Mouse (Mus musculus) kidney, postnatal 25 days (tissue): ENCODE results near the gene B3galt4.
"Not testable (repeated sequence)": the region's sequence is repeated elsewhere in the genome, so short reads cannot be mapped to it uniquely, and the experiment has no call there.

Experiments
- DNase-seq, 2 experiments: peaks; one replicate each; pipeline ENCODE4 v3.0.0; 2021; ENCODE audit warnings: mixed read lengths in 2 of 2

Gene B3galt4

DNA sequence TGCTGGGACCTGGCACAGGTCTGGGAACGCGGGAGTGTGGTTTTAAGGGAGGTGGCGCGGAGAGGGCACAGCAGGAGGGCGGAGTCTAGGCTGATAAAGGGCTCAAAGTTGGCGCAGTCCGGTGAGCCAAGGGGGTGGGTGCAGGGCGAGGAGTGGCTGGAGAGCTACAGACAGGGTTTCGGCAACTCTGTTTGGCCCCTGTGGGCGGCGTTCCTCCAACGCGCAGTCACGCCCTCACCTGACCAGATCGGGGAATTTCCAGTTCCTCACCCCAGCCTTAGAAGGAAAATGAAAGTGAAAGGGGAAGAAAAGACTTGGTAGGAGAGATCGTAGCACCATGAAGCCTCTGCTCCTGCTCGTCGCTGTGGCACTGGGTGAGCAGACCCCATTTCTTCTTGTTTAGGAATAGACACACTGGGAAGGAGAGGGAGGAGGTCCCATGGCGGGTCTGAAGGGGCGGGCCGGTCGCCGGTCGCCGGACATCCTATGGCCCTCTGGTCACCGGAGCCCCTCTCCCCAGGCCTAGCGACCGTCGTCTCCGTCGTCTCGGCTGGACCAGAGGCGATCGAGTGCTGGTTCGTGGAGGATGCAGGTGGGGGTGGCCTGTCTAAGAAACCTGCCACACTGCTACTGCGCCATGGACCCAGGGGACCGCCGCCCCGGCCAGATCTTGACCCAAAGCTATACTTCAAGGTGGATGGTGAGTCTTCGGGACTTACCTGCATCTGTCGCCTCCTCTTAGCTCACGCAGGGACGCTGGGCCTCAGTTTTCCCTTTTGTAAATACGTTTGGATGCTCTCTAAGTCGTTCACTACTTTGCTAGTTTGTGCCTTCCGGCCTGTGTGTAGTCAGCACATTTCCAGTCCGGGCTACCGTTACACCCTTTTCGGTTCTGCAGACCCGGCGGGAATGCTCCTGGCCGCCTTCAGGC is 31.7 kb downstream of the B3galt4 start:
- peak; percentile 87 to 95 for DNase-seq

DNA sequence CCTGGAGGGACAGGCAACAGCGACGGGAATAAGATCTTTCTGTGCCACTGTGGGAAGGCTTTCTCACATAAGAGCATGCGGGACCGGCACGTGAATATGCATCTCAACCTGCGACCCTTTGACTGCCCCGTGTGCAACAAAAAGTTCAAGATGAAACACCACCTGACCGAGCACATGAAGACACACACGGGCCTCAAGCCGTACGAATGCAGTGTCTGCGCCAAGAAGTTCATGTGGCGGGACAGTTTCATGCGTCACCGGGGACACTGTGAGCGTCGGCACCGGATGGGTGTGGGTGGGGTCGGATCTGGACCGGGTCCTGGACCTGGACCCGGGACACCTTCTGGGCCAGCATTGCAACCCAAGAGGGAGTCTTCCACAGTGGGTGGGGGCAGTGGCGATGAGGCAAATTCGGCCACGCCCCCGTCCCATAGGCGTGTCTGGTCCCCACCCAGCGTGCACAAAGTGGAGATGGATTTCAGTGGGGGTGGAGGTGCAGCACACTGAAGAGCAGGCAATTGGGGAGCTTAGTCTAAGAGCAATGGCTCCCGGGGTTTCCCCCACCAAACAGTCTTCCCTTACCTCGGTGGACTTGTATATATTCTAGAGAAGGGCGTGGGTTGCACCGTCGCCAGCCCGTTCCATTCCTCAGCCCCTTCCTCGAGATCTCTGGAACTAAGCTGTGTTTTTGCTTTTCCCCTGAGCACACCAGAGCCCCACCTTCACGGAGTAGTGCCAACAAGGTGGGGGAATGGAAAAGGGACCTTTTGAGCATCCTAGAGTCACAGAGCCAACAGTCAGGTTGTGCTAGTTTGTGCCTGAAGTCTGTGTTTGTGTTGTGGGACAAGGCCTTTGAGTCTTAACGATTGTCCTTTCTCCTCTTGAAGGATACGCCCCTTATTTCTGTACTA is 32.7 kb downstream of the B3galt4 start:
- peak in 1 of 2 experiments; percentile 54 for DNase-seq

DNA sequence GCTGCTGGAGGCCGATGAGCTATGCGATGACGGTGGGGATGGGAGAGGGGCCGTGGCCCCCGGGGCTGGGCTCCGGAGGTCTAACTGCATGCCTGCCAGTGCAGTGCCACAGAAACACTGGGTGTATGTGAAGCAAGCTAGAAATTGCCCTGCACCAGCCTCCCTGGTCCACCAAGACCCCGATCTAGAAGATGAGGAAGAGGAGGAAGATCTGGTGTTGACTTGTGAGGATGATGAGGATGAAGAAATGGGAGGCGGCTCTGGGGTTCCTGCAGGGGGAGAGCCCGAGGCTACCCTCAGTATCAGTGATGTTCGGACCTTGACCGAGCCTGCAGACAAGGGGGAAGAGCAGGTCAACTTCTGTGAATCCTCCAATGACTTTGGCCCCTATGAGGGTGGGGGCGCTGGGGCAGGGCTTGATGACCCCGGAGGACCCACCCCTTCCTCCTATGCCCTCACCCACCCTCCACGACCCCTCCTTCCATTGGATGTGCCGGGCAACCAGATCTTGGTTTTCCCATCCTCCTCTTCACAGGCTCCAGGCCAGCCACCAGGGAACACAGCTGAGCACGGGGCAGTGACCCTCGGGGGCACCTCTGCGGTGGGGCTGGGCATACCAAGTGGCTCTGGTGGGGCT is 33.5 kb downstream of the B3galt4 start:
- peak in 1 of 2 experiments; percentile 38 for DNase-seq

DNA sequence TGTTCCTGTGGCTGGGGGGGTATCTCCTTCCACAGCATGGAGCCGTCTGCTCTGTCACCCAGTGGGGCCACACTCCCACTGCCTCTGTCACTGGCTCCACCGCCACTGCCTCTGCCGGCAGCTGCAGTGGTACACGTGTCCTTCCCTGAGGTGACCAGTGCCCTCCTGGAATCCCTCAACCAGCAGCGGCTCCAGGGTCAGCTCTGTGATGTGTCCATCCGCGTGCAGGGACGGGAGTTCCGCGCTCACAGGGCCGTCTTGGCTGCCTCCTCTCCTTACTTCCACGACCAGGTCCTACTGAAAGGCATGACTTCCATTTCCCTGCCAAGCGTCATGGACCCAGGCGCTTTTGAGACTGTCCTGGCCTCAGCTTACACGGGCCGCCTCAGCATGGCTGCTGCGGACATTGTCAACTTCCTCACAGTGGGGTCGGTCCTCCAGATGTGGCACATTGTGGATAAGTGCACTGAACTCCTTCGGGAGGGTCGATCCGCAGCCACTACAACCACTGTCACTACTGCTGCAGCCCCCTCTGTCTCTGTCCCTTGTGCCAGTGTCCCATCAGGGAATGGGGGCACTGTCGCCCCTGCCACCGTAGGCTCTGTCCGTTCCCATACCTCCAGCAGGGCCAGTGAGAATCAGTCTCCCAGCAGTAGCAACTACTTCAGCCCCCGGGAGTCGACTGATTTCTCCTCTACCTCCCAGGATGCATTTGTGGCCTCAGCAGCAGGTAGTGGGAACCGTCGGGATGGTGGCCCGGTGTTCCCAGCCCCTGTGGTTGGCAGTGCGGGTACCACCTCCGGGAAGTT is 34.2 kb downstream of the B3galt4 start:
- DNase-seq, result peak in 1 of 2 experiments; percentile 62

DNA sequence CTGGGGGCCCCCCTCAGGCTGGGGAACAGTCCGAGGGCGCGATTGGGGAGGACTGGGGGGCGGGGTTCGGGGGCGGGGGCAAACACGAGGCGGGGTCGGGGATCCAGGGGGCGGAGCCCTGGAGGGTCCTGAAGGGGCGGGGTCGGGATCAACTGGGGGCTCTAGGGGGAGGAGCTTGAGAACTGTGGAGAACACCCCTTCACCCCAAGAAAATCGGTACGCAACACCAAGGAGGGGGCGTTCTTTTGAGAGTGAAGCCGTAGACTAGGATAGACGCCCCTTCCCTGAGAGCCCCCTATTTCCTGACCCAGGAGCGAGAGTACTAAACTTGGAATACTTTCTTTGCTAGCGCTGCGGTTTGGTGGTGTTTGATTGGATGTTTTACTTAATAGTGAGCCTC is 35.0 kb downstream of the B3galt4 start:
- DNase-seq, result no peak

DNA sequence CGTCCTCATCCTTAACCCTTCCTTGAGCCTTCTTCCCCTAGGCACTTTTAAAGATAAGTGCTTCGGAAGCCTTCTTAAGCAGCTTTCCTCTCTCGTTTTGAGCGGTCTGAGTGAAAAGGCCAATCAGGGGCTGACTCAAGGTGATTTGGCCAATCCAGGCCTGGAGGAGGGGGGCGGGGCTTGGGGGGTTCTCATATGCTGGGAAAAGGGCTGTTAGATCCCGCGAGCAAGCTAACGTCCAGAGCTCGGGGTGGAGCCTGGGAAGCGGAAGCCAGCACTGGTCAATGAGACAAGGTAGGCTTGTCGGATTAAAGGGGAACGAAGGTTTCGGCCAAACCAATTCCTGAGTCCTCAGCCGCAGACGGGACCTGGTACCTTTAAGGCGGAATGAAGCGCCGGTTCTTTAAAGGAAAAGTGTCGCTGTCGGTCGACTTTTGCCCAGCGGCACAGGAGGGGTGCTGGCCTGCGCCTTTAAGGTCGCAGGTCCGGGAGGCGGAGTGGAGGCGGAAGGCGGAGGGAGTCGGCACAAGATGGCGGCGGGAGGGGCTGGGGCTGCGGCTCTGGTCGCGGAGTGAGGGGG is 35.5 kb downstream of the B3galt4 start, which contains the start of the genes Tapbp and Zbtb22:
Tapbp (plus strand) TSS at position 229 of the 580 bp plus-strand sequence.
Zbtb22 (plus strand) TSS at position 234 of the 580 bp plus-strand sequence.
- peak; percentile 98 to 99 for DNase-seq

DNA sequence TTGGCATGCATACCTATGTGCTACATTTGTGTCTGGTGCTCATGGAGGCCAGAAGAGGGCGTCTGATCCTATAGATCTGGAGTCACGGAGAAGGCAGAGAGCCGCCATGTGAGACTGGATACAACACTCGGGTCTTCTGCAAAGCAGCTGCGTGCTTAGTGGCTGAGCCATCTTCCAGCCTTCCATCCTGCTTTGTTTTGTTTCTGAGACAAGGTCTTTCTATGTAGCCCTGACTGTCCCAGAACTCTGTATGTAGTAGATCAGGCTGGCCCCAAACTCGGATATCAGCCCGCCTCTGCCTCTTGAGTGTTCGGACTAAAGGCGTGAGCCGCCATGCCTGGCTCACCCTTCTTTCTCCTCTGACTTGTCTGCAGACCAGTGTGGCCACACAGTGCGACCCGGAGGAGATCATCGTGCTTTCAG is 36.3 kb downstream of the B3galt4 start:
- DNase-seq, result no peak

DNA sequence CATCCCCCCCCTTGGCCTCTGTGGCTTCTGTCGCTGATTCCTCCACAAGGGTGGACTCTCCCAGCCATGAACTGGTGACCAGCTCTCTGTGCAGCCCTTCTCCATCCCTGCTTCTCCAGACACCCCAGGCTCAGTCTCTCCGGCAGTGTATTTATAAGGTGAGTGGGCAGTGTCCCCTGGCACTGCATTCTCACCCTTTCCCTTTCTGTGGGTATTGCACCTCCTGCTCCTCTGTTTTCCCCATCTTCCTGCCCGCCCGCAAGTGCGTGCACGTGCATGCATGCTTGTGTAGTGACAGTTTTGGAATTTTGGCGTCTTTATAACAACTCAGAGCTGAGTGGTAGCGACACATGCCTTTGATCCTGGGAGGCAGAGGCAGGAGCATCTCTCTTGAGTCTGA is 37.4 kb downstream of the B3galt4 start:
- no peak for DNase-seq

DNA sequence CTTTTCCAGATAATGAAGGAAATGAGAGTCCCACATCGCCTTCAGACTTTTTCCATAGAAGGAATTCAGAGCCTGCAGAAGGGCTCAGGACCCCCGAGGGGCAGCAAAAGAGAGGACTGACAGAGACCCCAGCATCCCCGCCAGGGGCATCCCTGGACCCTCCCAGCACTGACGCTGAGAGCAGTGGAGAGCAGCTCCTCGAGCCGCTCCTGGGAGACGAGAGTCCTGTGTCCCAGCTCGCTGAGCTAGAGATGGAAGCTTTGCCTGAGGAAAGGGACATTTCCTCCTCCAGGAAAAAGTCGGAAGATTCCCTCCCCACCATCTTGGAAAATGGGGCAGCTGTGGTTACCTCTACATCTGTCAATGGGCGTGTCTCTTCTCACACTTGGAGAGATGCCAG is 38.0 kb downstream of the B3galt4 start:
- DNase-seq, result no peak

DNA sequence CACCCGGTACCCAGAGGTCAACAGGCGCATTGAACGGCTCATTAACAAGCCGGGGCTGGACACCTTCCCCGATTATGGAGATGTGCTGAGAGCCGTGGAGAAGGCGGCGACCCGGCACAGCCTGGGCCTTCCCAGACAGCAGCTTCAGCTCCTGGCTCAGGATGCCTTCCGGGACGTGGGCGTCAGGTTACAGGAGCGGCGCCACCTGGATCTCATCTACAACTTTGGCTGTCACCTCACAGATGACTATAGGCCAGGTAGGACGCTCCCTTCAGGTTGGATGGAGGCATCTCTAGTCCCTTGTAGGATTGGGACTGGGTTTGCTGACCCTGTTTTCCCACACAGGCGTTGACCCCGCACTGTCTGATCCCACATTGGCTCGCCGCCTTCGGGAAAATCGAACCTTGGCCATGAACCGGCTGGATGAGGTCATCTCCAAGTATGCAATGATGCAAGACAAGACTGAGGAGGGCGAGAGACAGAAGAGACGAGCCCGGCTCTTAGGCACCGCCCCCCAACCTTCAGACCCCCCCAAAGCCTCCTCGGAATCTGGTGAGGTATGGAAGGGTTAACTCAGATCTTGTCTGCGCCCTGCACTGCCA is 39.4 kb downstream of the B3galt4 start:
- DNase-seq, result no peak

GRCm38 (mm10) chr17:33911052-33911812 is 40.1 kb downstream of the B3galt4 start:
- DNase-seq, result no peak

DNA sequence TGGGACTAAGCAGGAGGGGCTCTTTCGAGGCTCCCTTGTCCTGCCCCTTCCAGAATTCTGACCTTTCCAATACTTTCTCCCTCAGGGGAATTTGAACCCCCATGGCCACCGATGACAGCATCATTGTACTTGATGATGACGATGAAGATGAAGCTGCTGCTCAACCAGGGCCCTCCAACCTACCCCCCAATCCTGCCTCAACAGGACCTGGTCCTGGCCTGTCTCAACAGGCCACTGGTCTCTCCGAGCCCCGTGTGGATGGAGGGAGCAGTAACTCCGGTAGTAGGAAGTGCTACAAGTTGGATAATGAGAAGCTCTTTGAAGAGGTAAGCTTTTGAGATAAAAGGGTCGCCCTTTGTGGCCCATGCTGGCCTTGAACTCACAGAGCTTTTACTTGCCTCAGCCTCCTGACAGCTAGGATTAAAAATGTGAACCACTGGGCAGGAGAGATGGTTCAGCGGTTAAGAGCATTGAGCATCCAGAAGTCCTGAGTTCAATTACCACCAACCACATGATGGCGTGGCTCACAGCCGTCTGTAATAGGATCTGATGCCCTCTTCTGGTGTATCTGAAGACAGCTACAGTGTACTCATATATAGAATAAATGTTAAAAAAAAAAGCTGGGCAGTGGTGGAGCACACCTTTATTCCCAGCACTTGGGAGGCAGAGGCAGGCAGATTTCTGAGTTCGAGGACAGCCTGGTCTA is 40.8 kb downstream of the B3galt4 start:
- DNase-seq, result no peak

- DNase-seq, result peak; percentile 62 to 75
These were observed 41.4 kb downstream of the B3galt4 start for GRCm38 (mm10) chr17:33909869-33910250.

- peak; percentile 98 to 99 for DNase-seq
These were observed 42.0 kb downstream of the B3galt4 start, which contains the start of gene Daxx for GRCm38 (mm10) chr17:33909077-33909868. Gene Daxx (plus strand): TSS chr17:33909414.

DNA sequence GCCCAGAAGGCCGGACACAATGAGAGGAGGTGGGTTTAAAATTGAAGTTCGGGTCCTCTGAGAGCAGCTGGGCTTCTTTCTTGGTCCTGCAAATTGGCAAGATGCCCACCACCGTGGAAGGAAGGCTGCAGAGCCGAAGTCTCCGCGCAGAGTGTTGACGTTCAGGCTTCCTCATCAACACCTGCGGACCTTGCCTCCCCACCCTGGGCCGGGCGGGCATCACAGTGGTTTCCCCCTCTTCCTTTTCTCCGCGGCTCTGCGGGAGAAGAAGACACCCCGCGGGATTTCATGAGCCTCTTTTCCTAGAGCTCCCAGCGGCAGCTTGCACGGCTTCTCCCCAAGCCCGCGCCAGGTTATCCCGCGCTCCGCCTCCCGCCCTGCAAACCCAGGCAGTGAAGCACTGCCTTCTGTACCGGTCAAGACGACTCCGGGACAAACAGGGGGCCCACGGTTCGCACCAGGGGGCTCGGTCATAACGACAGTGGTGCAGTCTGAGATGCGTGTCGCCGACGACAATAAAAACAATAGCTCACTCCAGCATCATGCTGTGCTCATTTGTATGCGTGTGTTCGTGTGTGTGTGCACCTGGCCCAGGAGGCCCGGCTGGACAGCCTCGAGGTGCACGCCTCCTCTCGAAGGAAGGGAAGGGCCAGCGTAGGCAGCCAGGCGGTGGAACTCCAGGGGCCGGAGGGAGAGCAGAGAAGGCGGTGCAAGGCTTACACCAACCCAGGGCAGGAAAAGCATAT is 42.8 kb downstream of the B3galt4 start:
- DNase-seq, result peak; percentile 60 to 70

- not testable (repeated sequence) for DNase-seq
These were observed 46.5 kb downstream of the B3galt4 start, which contains the start of gene Platr17 for GRCm38 (mm10) chr17:33904835-33905234. Gene Platr17 (plus strand): TSS chr17:33905135.

- not testable (repeated sequence) for DNase-seq
These were observed 47.2 kb downstream of the B3galt4 start for GRCm38 (mm10) chr17:33903911-33904651.
